Mouse (Mus musculus) right cerebral cortex, adult 2 months (tissue): ENCODE measurements around the gene Camk1d.

Experiments used
- DNase-seq, 2 experiments: peaks; one replicate each; pipeline ENCODE4 v3.0.0; 2021 to 2022; ENCODE audit warnings: low spot score in 2 of 2

Camk1d gene

GRCm38 (mm10) chr2:5661946-5662345 is 52.4 kb downstream of the Camk1d start:
- DNase-seq, result no peak

- no peak for DNase-seq
Measured at GRCm38 (mm10) chr2:5658000-5658399, 56.3 kb downstream of the Camk1d start.

- DNase-seq, result no peak
Measured at GRCm38 (mm10) chr2:5656326-5656725, 58.0 kb downstream of the Camk1d start.

- DNase-seq, result no peak
Measured at GRCm38 (mm10) chr2:5652071-5652470, 62.2 kb downstream of the Camk1d start.

GRCm38 (mm10) chr2:5651285-5651870 is 62.9 kb downstream of the Camk1d start:
- peak in 1 of 2 experiments; percentile 40 for DNase-seq

- no peak for DNase-seq
Measured at GRCm38 (mm10) chr2:5649226-5649625, 65.1 kb downstream of the Camk1d start.

GRCm38 (mm10) chr2:5648764-5649163 is 65.6 kb downstream of the Camk1d start:
- no peak for DNase-seq

- no peak for DNase-seq
Measured at GRCm38 (mm10) chr2:5646322-5646721, 68.0 kb downstream of the Camk1d start.

GRCm38 (mm10) chr2:5645584-5645983 is 68.7 kb downstream of the Camk1d start:
- DNase-seq, result no peak

- no peak for DNase-seq
Measured at GRCm38 (mm10) chr2:5643937-5644336, 70.4 kb downstream of the Camk1d start.

GRCm38 (mm10) chr2:5643226-5643625 is 71.1 kb downstream of the Camk1d start:
- DNase-seq, result no peak

GRCm38 (mm10) chr2:5642624-5643023 is 71.7 kb downstream of the Camk1d start:
- DNase-seq, result no peak

- DNase-seq, result no peak
Measured at GRCm38 (mm10) chr2:5641678-5642077, 72.6 kb downstream of the Camk1d start.

GRCm38 (mm10) chr2:5640586-5640985 is 73.7 kb downstream of the Camk1d start:
- DNase-seq, result no peak

GRCm38 (mm10) chr2:5636801-5637742 is 77.2 kb downstream of the Camk1d start:
- peak; percentile 71 to 77 for DNase-seq

- DNase-seq, result no peak
Measured at GRCm38 (mm10) chr2:5632355-5632684, 82.0 kb downstream of the Camk1d start.

- DNase-seq, result no peak
Measured at GRCm38 (mm10) chr2:5631676-5632354, 82.5 kb downstream of the Camk1d start.

GRCm38 (mm10) chr2:5630710-5631109 is 83.6 kb downstream of the Camk1d start:
- no peak for DNase-seq

- no peak for DNase-seq
Measured at GRCm38 (mm10) chr2:5624379-5624778, 89.9 kb downstream of the Camk1d start.

- DNase-seq, result peak; percentile 65 to 82
Measured at GRCm38 (mm10) chr2:5618361-5618896, 95.9 kb downstream of the Camk1d start.

- DNase-seq, result peak; percentile 76 to 77
Measured at GRCm38 (mm10) chr2:5614896-5615295, 99.4 kb downstream of the Camk1d start.

GRCm38 (mm10) chr2:5614308-5614705 is 100.0 kb downstream of the Camk1d start:
- DNase-seq, result no peak
